Mouse (Mus musculus): ENCODE data around the gene Ntrk2.

GRCm38 (mm10) chr13:58866776-58867435 is 60.5 kb downstream of the Ntrk2 start:
- TF ChIP-seq CTCF (IDR thresholded peaks at IDR 0.05 in 2 of 3, conservative IDR thresholded peaks at IDR 0.05 in 1 of 3; ENCODE audit: control insufficient read depth in 1 of 3, insufficient read depth in 1 of 3, low read depth in 2 of 3, low read length in 3 of 3, poor library complexity in 1 of 3, severe bottlenecking in 1 of 3) = no peak
- no peak for TF ChIP-seq ZKSCAN1 (IDR thresholded peaks at IDR 0.05; ENCODE audit: low read depth, low read length)
- TF ChIP-seq MAZ (IDR thresholded peaks at IDR 0.05; ENCODE audit: low read depth, low read length) = no peak
- no peak for TF ChIP-seq ZC3H11A (IDR thresholded peaks at IDR 0.05; ENCODE audit: low read depth, low read length)
